Mouse (Mus musculus) liver, embryonic 14 days (tissue): ENCODE data around the gene Zc2hc1c. TPM values are rescaled to one million over a fixed set of nuclear protein-coding genes. Genes with fewer than 3 reads are reported as not detected.

Experiments used
- polyA plus RNA-seq: library from polyadenylated mRNA; depleted of rRNA; stranded (reverse); fragments of >200 nt; gene quantifications from 2 replicates; pipeline ENCODE4 v1.2.3, GENCODE M21; 2012; rRNA removed

Zc2hc1c gene
- 0.03 and 0.05 TPM in 2 replicates for polyA plus RNA-seq

DNA sequence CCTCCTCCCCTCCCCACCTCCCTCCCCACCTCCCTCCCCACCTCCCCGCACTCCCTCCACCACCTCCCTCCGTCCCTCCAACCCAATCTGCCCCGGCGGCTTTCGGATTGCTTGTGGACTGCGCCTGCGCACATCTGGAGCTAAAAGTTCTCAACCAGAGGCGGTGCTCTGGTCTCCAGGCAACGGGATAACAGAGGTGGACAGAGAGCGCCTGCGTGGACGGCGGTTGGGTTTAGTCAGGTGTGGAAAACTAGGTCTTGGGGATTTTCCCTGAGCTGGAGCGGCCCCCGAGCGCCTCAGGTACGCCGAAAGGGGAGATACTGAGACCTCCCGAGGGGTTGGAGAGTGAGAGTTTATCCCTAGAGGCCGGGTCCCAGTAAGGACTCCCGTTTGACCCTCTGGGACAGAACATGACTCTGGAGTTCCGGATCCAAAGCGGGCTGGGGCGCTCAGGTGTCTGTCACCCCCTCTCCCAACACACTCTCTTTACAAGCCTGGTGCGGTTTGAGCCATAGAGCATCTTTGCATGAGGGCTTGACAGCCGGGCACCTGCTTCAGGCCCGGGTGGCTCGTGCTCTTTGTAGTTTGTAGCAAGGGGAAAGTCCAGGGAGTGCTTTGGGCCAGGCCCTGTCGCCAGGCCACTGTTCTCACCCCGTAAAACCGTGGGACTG is at the start of gene Zc2hc1c:
Gene Zc2hc1c, plus strand, starts transcription at position 106 of the 671 bp plus-strand sequence.

DNA sequence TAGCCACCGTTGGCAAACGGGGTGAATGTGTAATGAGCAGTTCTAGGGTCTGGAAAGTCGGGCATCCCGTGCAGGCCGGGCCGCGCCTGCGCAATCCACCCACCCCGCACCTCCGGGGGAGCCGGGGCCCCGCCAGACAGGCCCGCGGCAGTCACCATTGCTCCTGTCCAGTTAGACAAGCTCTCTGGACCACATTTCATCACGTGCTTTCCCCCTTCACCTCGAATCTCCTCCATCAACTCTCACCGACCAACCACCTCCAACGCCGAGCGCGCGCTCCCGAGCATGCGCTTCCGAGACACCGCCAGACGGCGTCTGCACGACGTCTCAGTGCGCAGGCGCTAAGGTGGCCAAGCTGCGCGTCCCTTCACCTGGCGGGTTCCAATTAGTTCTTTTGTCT is 18.1 kb upstream of the Zc2hc1c start, which contains the start of gene Mlh3:
Gene Mlh3, minus strand, starts transcription at position 281 of the 400 bp plus-strand sequence.

DNA sequence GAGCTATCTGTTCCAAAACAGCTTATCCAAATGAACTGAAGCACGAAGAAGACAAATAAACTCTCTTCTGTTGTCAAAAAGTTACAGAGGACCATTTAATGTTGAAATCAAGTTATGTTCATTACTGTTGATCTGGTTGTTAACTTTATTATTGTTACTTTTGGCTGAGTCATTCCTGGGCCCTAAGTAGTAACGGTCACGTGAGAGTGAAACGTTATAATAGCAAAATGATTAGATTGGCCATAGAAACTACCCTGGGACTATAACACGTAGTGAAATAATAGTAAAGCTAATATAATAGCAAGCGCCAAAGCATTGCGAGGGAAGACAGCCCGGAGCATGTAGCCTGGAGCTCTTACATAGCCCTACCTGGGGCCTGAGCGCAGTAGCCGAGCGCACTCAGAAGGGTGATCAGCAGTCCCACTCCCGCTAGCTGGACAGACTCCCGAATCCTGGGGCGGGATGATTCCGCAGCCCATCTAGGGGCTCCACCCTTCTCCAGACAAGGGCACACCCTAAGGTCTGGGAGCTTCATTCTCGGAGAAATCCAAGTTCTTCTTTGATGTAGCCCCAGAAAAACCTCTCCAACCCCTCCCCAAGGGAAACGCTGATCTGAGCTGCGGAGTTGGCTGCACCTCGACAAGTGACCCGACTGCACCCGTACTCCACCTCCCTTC is 444 bp upstream of the Zc2hc1c start, which contains the start of gene Acyp1:
Gene Acyp1, minus strand, starts transcription at position 630 of the 677 bp plus-strand sequence.

DNA sequence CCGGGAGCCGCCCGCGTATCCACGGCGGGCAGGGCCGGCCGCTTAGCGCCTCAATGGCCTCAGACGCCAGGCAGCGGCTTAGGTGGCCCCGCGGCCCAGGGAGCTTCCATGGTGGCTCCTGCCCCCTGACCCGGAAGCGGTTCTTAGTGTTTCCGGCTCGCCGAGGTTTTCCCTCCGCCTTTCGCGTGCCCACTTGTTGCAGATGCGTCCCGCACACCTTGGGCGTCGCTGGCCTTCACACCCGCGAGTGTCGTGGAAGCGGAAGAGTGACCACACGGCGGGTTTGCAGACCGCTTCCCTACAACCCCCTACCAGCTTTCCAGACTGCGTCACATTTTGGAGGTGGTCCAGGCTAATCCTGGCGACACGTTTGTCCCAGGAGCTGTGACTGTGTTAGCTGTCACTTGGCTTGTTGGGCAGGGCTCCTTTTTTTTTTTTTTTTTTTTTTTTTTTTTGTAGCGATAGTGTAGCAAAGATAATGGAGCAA is 50.9 kb downstream of the Zc2hc1c start, which contains the start of gene Nek9:
Gene Nek9, minus strand, starts transcription at position 120 of the 487 bp plus-strand sequence.

Other genes with a start within 250 kb of the Zc2hc1c start
- gene Prox2, start 177.8 kb upstream of the Zc2hc1c start, polyA plus RNA-seq: 1.2 and 1.5 TPM in 2 replicates
- 75.3 and 82.3 TPM in 2 replicates for gene Dlst, start 177.8 kb upstream of the Zc2hc1c start, polyA plus RNA-seq
- gene Rps6kl1, start 137.3 kb upstream of the Zc2hc1c start, polyA plus RNA-seq: 0.25 and 0.36 TPM in 2 replicates
- gene Pgf, start 110.8 kb upstream of the Zc2hc1c start, polyA plus RNA-seq: 0.22 and 0.31 TPM in 2 replicates
- gene Eif2b2, start 69.1 kb upstream of the Zc2hc1c start, polyA plus RNA-seq: 45.4 and 47.4 TPM in 2 replicates
- gene Mlh3, start 18.0 kb upstream of the Zc2hc1c start, polyA plus RNA-seq: 2.0 TPM in 2 replicates
- gene Acyp1, start 153 bp upstream of the Zc2hc1c start, polyA plus RNA-seq: 25.4 and 28.4 TPM in 2 replicates
- gene Nek9, start 50.8 kb downstream of the Zc2hc1c start, polyA plus RNA-seq: 8.3 and 9.8 TPM in 2 replicates
- gene Tmed10, start 86.3 kb downstream of the Zc2hc1c start, polyA plus RNA-seq: 62.8 and 72.6 TPM in 2 replicates
- gene Fos, start 185.3 kb downstream of the Zc2hc1c start, polyA plus RNA-seq: 0.75 and 0.97 TPM in 2 replicates